Mouse (Mus musculus): ENCODE results near the gene Samd10. TPM values are rescaled to one million over a fixed set of nuclear protein-coding genes. Genes with fewer than 3 reads are reported as not detected.

The Samd10 gene
- total and polyA plus RNA-seq, 2 experiments from 2014 or later, result 7.7 to 8.0 TPM

DNA sequence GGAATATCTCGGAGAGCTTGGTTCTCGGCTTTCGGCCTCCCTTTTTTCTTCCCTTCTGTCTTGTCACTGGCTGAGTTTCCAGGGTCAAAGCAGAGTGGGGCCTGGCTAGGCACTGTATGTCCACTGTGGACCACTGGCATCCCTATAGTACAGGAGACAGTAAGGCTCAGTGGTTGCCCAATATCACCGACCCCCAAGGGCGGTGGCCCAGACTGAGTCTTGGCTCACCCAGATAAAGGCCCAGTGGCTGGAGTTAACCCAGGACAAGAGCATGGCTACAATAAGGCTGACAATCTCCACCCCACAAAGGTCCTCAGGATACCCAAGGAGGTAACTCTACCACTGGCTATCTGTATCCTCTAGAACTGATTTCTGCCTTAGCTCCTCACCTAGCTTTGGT, 8.5 kb downstream of the Samd10 start:
- ATAC-seq (ENCODE audit: insufficient read depth, low read depth), result no peak

GRCm38 (mm10) chr2:181589732-181590105, 9.3 kb downstream of the Samd10 start:
- Histone ChIP-seq H3K9me3 (replicated peaks; ENCODE audit: control insufficient read depth, low read length) (no peaks in the 10 kb centered on the region), H3K9ac (replicated peaks; ENCODE audit: low read depth, low read length) (no peak overlapping the region), H3K27me3 (ENCODE audit: control insufficient read depth, insufficient read depth, low read length) (no peaks in the 10 kb centered on the region), H3K36me3 (replicated peaks; ENCODE audit: control insufficient read depth, insufficient read depth, low read length) (peaks cover 51% of the 10 kb centered on the region), H3K27ac (ENCODE audit: low read depth) (no peak overlapping the region), H3K4me2 (ENCODE audit: low read depth, low read length) (no peak overlapping the region), H3K4me1 (ENCODE audit: control insufficient read depth, insufficient read depth) (peaks cover 16% of the 10 kb centered on the region), H3K4me3 (ENCODE audit: low read depth, low read length) (no peak overlapping the region)
- 92% methylated on average over 9 of the region's 9 CpGs for WGBS
- DNase-seq (ENCODE audit: low spot score) (no peak), ATAC-seq (ENCODE audit: insufficient read depth, low read depth) (no peak)
- TF ChIP-seq EP300 (IDR thresholded peaks at IDR 0.05; ENCODE audit: low read depth) (no peak), CTCF (IDR thresholded peaks at IDR 0.05; ENCODE audit: low read depth) (no peak)

More for the DNA sequence above, 8.5 kb downstream of the Samd10 start:
- Histone ChIP-seq H3K36me3 (replicated peaks; ENCODE audit: control insufficient read depth, insufficient read depth, low read length) (peaks cover 43% of the 10 kb centered on the region), H3K9me3 (replicated peaks; ENCODE audit: control insufficient read depth, low read length) (no peaks in the 10 kb centered on the region), H3K4me2 (ENCODE audit: low read depth, low read length) (no peak overlapping the region), H3K27ac (ENCODE audit: low read depth) (no peak overlapping the region), H3K9ac (replicated peaks; ENCODE audit: low read depth, low read length) (no peak overlapping the region), H3K4me3 (ENCODE audit: low read depth, low read length) (no peak overlapping the region), H3K4me1 (ENCODE audit: control insufficient read depth, insufficient read depth) (peaks cover 16% of the 10 kb centered on the region), H3K27me3 (ENCODE audit: control insufficient read depth, insufficient read depth, low read length) (no peaks in the 10 kb centered on the region)
- TF ChIP-seq CTCF (IDR thresholded peaks at IDR 0.05; ENCODE audit: low read depth), result no peak
- TF ChIP-seq EP300 (IDR thresholded peaks at IDR 0.05; ENCODE audit: low read depth), result no peak
- WGBS, result 95% methylated on average over 5 of the region's 5 CpGs
- DNase-seq (ENCODE audit: low spot score), result no peak

- H3K36me3 ChIP-seq (replicated peaks; ENCODE audit: control insufficient read depth, insufficient read depth, low read length), result peaks cover 56% of the 10 kb centered on the region
- TF ChIP-seq CTCF (IDR thresholded peaks at IDR 0.05; ENCODE audit: low read depth) (no peak), EP300 (IDR thresholded peaks at IDR 0.05; ENCODE audit: low read depth) (no peak)
- no peak overlapping the region for H3K4me3 ChIP-seq (ENCODE audit: low read depth, low read length)
- ATAC-seq (ENCODE audit: insufficient read depth, low read depth) (no peak), DNase-seq (ENCODE audit: low spot score) (no peak)
- no peak overlapping the region for H3K27ac ChIP-seq (ENCODE audit: low read depth)
- no peak overlapping the region for H3K9ac ChIP-seq (replicated peaks; ENCODE audit: low read depth, low read length)
- H3K4me1 ChIP-seq (ENCODE audit: control insufficient read depth, insufficient read depth), result peaks cover 16% of the 10 kb centered on the region
- H3K9me3 ChIP-seq (replicated peaks; ENCODE audit: control insufficient read depth, low read length), result no peaks in the 10 kb centered on the region
- WGBS, result 86% methylated on average over 10 of the region's 10 CpGs
- no peaks in the 10 kb centered on the region for H3K27me3 ChIP-seq (ENCODE audit: control insufficient read depth, insufficient read depth, low read length)
- H3K4me2 ChIP-seq (ENCODE audit: low read depth, low read length), result no peak overlapping the region
Observed at GRCm38 (mm10) chr2:181589011-181589731, 9.8 kb downstream of the Samd10 start.

- Histone ChIP-seq H3K9ac (replicated peaks; ENCODE audit: low read depth, low read length) (no peak overlapping the region), H3K27me3 (ENCODE audit: control insufficient read depth, insufficient read depth, low read length) (no peaks in the 10 kb centered on the region), H3K27ac (ENCODE audit: low read depth) (no peak overlapping the region), H3K4me3 (ENCODE audit: low read depth, low read length) (no peak overlapping the region), H3K4me2 (ENCODE audit: low read depth, low read length) (no peak overlapping the region), H3K4me1 (ENCODE audit: control insufficient read depth, insufficient read depth) (peaks cover 15% of the 10 kb centered on the region), H3K9me3 (replicated peaks; ENCODE audit: control insufficient read depth, low read length) (no peaks in the 10 kb centered on the region), H3K36me3 (replicated peaks; ENCODE audit: control insufficient read depth, insufficient read depth, low read length) (peaks cover 60% of the 10 kb centered on the region)
- TF ChIP-seq CTCF (IDR thresholded peaks at IDR 0.05; ENCODE audit: low read depth) (no peak), EP300 (IDR thresholded peaks at IDR 0.05; ENCODE audit: low read depth) (no peak)
- WGBS, result 82% methylated on average over 11 of the region's 11 CpGs
- no peak for DNase-seq (ENCODE audit: low spot score)
- ATAC-seq (ENCODE audit: insufficient read depth, low read depth), result no peak
Observed at GRCm38 (mm10) chr2:181588229-181588780, 10.7 kb downstream of the Samd10 start.

DNA sequence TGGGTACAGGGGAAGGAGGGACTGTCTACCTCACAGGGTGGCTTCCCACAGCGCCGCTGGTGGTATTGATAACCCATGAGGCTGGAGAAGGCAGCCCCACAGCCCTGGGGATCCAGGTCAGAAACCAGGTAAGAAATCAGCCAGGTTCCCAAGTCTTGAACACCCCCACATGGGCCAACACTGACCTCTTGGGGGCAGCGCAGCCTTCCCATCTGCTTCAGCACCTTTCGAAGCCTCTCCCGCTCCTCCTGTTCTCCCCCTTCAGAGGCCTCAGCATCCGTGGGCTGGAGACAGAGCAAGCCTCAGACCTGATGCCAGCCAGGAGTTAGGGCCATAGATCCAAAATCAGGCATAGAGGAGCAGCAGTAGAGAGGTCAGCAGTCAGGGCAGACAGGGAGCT, 11.2 kb downstream of the Samd10 start:
- Histone ChIP-seq H3K9ac (replicated peaks; ENCODE audit: low read depth, low read length) (no peak overlapping the region), H3K36me3 (replicated peaks; ENCODE audit: control insufficient read depth, insufficient read depth, low read length) (peaks cover 60% of the 10 kb centered on the region), H3K27me3 (ENCODE audit: control insufficient read depth, insufficient read depth, low read length) (no peaks in the 10 kb centered on the region), H3K27ac (ENCODE audit: low read depth) (no peak overlapping the region), H3K4me1 (ENCODE audit: control insufficient read depth, insufficient read depth) (peaks cover 11% of the 10 kb centered on the region), H3K4me3 (ENCODE audit: low read depth, low read length) (no peak overlapping the region), H3K4me2 (ENCODE audit: low read depth, low read length) (no peak overlapping the region), H3K9me3 (replicated peaks; ENCODE audit: control insufficient read depth, low read length) (no peaks in the 10 kb centered on the region)
- WGBS, result 78% methylated on average over 6 of the region's 6 CpGs
- no peak for ATAC-seq (ENCODE audit: insufficient read depth, low read depth)
- no peak for TF ChIP-seq EP300 (IDR thresholded peaks at IDR 0.05; ENCODE audit: low read depth)
- TF ChIP-seq CTCF (IDR thresholded peaks at IDR 0.05; ENCODE audit: low read depth), result no peak
- no peak for DNase-seq (ENCODE audit: low spot score)
